Mouse (Mus musculus): Measurements from ENCODE around the gene Fam50b.

The Fam50b gene

DNA sequence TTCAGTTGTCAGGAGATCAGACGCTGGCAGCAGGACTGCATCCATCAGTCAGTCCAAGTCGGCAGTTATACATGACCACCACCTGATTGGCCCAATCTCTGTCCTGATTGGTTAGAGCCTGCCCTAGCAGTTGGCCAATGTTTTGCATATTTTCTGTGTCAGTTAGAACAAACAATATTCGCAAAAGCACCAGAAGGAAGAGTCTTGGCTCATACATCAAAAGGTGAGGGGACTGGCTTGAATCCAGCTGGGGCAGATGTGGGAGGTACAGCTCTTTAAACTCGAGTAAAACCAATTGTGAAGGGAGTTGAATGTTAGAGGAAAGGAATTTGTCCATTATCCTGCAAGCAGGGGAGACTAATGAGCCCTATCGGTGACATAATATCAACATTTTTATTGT lies at the start of gene Fam50b:
Fam50b (plus strand) TSS at position 165 of the 400 bp plus-strand sequence.
- DNase-seq (ENCODE audit: low spot score): peak; percentile 41

- no peak for DNase-seq (ENCODE audit: low spot score)
Observed at GRCm38 (mm10) chr13:34685008-34685765, 49.5 kb upstream of the Fam50b start.

- no peak for DNase-seq (ENCODE audit: low spot score)
Observed at GRCm38 (mm10) chr13:34691049-34691448, 43.6 kb upstream of the Fam50b start.

DNA sequence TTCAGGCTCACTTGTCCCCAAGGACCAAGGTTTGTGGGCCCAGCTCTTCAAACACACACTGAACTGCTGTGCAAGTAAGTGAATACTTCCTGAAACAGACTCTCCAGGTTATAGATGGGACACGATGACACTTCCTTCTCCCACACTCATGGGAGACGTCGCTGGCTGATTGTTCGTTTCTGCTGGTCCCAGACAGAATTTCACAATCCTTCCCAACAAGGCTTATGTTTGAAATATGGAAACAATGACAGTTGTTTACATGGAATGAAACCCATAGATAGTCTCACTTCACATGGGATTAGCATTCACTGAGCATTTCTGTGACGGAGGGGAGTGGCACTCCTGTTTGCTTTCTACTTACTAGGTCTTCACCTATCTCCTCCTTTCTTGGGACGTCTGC lies 41.5 kb upstream of the Fam50b start:
- no peak for DNase-seq (ENCODE audit: low spot score)

DNA sequence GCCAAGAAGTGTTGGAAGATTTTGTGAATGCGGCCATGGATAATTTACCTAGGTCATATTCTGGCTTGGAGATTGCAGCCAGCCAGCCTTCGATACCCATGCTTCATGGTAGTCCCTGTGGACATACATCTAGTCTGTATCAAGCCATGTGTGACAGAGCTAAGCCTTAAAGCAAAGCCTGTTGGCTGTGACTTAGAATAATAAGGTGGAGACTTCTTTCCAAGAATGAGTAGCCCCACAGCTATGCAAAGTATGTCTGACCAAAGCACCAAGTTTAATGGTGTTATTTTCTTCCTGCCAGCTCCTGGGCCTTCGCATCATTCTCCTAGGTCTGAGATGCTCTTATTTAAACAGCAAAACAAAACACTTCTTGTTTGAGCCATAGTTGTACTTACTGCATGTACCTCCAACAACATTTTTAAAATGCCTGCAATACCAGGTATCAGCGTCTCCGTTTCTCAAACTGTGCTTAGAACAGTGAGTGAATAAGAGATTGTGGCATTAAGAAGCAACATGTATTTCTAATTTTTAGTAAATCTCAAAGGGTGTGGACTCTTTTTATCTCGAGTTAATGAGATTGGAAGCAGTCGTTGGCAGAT lies 37.8 kb upstream of the Fam50b start:
- DNase-seq (ENCODE audit: low spot score): no peak

DNA sequence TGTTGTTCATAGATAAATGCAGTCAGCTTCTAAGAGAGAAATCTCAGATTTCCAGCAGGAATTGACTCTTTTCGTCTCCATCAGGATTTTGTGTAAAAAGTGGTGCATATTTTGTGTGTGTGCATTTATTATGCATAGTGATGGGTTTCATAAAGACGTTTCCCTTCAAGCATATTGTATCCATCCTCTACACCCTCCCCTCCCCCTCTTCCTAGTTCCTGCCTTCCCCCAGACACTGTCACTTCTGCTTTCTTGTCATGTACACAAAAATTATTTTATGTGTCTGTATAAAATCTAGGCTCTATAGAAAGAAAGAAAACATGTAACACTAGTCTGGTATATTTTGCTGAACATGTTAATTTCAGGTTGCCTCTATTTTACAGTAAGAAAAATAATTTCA lies 34.6 kb upstream of the Fam50b start:
- DNase-seq (ENCODE audit: low spot score): no peak

DNA sequence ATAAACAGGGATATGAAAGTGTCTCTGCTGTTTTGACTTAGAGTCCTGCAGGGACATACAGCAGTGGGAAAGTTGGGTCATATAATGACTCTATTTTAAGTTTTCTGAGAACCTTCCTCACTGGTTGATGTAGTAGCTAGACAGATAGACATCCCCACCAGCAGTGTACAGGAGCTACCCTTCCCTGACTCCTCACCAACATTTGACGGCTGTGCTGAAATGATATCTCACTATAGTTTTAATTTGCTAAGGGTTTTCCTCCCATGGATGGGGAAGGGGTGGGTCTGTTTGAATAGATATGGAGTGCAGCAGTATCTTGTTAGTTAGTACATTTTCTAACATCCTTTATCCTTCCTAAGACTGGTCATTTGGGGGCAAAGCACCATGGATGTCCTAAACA lies 34.0 kb upstream of the Fam50b start:
- no peak for DNase-seq (ENCODE audit: low spot score)

DNA sequence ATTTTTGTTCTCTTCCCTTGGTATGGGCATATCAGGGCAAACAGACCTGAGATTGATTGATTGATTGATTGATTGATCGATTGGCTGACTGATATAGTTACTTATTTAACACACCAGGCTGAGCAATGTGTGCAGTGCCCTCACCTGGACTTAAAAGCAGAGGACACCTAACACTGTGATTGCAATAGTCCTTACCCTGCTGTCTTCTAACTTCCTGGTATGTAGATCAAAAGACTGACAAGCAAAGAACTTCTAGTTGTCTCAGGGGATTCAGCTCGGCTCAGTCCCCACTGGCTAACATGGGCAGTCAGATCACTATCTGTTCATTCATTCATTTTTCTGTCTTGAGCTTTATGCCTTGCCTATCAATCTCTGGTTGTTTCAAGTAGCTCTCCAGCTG lies 31.3 kb upstream of the Fam50b start:
- no peak for DNase-seq (ENCODE audit: low spot score)

DNA sequence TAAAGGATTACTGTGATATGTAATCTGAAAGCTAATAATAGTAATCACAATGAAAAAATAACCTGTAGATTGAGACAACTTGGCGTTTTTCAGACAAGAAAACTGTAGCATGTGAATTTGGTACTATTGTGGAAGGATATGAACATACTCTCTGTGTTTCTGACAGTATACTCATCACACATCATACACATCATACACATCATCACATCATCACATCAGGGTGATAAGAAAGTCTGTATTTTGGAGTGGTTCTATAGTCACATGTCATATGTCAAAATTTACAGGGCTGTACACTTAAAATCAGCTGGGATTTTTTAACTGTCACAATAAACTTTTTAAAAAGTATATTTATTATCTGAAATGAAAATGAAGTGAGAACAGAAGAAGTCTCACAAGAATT lies 30.9 kb upstream of the Fam50b start:
- no peak for DNase-seq (ENCODE audit: low spot score)

DNA sequence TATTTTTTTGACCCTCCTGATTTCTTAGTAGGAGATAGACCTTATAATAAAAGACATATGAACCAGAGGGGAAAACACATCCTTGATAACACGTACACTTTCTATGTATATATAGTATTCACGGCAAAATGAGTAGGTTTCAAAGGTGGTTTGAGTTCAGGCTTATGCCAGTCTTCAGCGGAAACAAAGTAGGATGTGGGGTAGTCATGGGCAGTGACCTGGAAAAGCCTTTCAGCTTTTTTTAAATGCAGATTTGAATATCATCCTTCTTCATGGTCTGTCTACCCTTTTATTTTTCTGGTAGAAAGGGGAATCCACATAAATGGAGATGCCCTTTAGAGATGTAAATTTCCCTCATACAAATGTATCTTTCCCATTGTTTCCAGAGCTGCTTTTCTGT lies 29.8 kb upstream of the Fam50b start:
- DNase-seq (ENCODE audit: low spot score): no peak

GRCm38 (mm10) chr13:34708955-34709354 lies 25.7 kb upstream of the Fam50b start:
- peak; percentile 64 for DNase-seq (ENCODE audit: low spot score)

GRCm38 (mm10) chr13:34709566-34709965 lies 25.1 kb upstream of the Fam50b start:
- DNase-seq (ENCODE audit: low spot score): no peak

- DNase-seq (ENCODE audit: low spot score): no peak
Observed at GRCm38 (mm10) chr13:34711410-34711809, 23.2 kb upstream of the Fam50b start.

GRCm38 (mm10) chr13:34712881-34713280 lies 21.8 kb upstream of the Fam50b start:
- no peak for DNase-seq (ENCODE audit: low spot score)

GRCm38 (mm10) chr13:34715437-34715838 lies 19.2 kb upstream of the Fam50b start:
- DNase-seq (ENCODE audit: low spot score): no peak

GRCm38 (mm10) chr13:34724831-34725592 lies 9.6 kb upstream of the Fam50b start:
- DNase-seq (ENCODE audit: low spot score): no peak

DNA sequence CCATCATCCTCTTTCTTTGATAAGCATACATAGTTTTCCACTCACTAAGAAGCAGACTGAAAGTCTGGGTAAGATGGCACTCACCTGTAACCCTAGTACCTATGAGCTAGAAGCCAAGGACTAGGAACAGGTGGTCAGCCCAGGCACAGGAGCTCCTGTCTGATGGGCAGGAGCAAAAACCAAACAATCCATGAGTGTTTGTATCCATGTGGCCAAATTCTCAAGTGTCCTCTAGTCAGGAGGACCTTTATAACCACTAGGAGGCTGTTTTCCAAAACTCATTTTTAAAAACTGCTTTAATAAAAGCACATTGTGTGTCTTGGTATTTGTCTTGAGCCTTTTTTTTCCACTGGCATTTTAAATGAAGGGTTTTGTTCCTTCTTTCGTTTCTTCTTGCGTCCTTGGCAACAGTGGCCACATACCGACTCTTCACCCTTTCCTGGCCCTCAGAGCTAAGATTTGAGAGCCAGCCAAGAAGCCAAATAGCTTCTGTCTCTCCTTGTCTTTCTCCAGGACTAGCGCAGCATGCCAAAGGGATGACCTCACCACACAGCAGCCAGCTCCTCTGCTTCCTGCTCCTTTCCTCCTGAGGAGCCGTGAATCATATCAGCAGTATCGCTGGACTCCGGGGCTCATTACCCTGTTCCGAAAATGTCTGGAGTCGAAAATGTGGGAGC lies 8.7 kb upstream of the Fam50b start:
- peak; percentile 42 for DNase-seq (ENCODE audit: low spot score)

GRCm38 (mm10) chr13:34726477-34726805 lies 8.2 kb upstream of the Fam50b start:
- DNase-seq (ENCODE audit: low spot score): no peak

DNA sequence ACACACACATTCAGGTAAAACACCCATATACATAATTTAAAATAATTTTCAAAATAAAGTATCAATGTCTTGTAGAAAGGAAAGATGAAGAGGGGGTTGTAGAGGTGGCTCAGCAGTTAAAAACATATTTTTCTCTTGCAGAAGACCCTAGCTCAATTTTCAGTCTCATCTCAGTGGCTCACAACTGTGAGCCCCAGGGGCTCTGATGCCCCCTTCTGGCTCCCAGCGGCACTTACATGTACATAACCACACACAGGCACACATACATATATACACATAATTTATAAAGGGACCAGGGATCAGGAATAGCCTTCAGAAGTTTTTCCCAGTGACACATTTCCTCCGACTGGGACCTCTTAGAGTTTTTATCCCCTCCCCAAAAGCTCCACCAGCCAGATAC lies 7.6 kb upstream of the Fam50b start:
- DNase-seq (ENCODE audit: low spot score): no peak

- DNase-seq (ENCODE audit: low spot score): no peak
Observed at GRCm38 (mm10) chr13:34731551-34731950, 3.1 kb upstream of the Fam50b start.

- no peak for DNase-seq (ENCODE audit: low spot score)
Observed at GRCm38 (mm10) chr13:34733780-34734179, 870 bp upstream of the Fam50b start.

DNA sequence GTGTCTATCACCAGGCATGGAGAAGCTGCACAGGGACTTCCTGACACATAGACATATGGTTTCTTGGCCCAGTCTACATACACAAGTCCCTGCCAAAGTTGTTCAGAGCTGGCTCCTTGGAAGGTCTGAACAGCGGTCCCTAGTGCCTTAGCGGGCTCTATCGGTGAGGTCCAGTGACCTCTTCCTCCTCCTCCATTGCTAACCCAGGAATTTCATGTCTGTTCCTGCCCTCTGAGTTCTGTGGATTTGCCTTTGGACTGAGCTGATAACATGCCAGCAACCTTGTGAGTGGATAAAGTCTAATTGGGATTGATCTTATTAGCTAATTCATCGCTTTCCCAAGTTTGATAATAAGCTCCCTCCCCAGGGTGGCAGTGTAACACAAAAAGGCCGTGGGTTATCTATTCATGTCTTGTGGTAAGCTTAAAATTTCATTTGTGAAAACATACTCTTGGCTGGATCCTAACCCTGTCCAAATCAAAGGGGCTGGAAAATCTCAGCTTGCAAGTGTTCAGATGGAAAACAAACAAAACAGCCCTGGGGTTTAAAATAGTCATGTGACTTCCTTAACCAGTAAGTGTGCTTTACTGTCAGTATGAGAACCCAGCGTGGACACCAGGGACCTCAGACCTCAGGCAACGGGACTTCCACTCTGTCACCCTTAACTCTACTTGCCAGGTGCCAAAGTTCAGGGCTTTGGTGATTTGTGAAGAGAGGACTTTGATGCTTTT lies 3.5 kb downstream of the Fam50b start:
- DNase-seq (ENCODE audit: low spot score): no peak
